Mouse (Mus musculus): ENCODE results near the gene Ccdc22.

GRCm38 (mm10) chrX:7610536-7611258 is 5.4 kb upstream of the Ccdc22 start:
- no peak for TF ChIP-seq TCF12 (IDR thresholded peaks at IDR 0.05; ENCODE audit: insufficient read depth, poor library complexity, severe bottlenecking)
- no peak for TF ChIP-seq POLR2A (IDR thresholded peaks at IDR 0.05; ENCODE audit: insufficient read length, low read depth)

All from myocyte (in vitro differentiated cells).